Mouse (Mus musculus): ENCODE data around the gene Aspg.
A peak's percentile ranks its signal among the peaks of the same experiment; 100 is the strongest.

Aspg gene

DNA sequence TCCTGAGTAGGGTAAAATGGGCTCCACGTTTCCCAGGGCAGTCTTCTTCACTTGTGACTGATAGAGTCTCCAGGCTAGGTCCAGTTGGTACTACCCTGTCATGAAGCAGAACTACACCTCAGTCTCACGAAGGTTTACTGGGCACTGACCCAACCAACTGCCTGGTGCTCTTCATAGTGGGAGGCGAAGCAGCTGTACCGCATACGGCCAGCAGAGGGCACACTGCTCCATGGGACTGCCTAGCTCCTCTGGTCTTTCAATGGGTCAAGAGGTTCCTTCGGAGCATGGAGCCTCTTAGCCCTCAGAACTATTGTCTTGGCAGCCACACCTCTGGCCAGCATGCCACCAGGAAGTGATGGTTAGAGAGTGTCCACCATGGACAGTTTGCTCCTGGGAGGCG, 7.2 kb downstream of the Aspg start:
- peak; percentile 64 for DNase-seq (ENCODE audit: low read depth)

DNA sequence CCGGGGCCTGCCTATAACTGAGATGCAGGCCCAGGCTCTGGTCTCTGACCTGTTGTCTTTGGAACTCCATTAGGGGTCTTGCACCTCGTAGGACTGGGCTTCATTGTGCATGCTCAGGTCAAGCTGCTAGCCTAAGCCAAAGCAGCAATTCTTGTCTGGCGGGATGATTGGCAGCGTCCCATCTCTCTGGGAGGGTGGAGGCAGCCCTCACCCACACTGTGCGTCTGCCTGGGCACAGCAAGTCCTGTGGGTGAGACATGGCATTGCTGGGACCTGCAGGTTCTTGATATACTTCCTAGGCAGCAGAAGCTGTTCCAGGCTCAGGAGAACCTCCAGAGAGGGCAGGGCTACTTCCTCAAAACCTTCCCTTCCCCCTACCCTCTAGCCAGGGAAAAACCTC, 10.5 kb downstream of the Aspg start:
- no peak for DNase-seq (ENCODE audit: low read depth)

DNA sequence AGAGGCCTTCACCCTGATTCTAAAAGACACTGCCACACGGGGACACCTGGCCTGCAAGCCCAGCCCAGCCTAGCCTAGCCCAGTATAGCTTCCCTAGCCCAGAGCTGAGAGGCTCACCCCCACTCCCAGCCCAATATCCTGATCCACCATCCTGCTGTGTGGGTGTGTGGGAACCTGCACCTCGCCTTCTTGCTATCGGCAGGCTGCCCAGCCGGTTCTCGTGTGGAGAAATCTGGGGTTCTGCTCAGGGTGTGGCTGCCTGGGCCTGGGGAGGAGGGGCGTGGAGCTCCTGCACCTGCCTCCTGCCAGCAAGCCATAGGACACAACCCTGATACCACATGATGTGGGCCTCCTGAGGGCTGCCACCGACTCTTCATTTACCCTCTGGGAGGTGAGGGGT, 11.2 kb downstream of the Aspg start:
- no peak for DNase-seq (ENCODE audit: low read depth)

DNA sequence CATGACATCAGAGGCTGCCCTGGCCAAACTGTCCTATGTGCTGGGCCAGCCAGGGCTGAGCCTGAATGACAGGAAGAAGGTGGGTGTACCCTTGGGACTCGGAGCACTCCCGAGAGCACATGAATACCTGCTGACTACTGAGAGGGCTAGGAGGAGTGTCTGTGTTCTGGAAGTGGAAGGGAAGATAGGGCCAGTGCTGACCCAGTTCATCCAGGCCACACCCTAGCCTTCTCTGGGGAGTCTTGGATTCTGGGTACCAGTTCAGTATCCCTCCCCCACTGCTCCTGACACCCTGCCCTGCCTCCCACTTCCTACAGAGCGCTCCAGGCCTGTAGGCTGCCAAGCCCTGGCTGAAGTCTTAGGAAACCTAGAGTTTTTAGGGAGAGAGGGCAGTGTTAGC, 14.7 kb downstream of the Aspg start:
- DNase-seq (ENCODE audit: low read depth), result no peak

DNA sequence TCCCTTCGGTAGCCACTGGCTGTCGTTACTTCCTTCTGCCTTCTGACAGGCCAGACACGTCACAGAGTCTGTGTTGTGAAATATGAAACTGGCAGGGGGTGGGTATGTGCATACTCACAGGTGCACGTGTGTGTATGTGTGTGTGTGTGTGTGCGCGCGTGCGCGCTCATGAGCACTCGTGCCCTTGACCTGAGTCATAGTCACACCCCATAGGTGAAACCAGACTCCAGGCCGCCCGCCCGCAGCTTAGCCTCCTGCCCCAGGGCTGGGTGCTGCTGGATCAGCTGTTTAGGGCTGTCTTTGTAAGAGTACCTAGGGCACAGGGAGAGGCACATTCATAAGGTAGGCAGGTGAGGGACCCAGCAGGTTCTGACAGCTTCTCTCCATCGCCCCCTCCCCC, 19.4 kb downstream of the Aspg start:
- DNase-seq (ENCODE audit: low read depth), result peak; percentile 23

DNA sequence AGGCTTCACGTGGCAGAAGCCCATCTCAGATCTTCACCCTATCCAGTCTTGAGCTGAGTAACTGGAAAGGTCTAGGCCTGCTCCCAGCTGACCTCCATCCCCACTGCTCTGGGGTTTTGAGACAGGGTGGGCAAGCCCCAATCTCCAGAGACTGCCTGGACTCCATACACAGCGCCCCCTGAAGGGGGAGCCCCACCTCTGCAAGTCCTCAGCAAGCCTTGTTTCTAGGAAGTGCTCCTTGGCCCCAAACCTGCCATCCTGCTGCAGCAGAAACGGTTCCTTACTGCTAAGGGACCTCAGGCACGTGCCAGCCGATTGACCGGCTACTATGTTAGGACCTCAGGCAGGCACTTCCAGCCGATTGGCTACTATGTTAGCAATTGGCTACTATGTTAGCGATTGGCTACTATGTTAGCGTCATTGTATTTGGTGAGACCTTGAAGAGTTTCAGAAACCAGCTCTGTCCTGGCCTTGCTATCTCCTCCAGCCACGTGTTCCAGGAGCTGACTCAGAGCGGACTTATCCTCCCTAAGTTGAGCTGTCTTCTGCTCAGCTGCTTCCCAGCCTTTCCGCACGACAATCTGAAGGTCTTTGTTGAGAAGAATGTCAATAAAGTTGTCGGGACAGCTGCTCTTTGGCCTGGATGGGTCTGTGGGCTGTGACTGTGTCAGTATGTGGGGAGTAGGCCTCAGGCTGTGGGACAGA, 20.6 kb downstream of the Aspg start:
- no peak for DNase-seq (ENCODE audit: low read depth)

DNA sequence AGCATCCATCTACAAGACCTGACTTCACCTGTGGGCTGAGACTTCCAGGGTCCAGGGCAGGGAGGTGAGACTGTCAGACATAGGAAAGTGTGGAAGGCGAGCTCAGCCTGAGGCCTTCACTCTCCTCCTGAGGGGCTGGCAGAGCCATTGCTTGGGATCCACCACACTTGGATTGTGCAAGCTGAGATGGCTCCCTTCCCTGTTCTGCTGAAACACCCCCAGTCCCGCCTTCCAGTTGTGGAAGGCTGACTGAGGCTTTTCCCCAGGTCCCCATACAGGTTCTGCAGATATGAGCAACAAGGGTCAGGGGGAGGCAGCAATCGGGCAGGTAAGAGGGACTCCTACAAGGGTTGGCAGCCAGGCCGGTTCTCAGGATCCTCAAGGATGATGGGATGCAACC, 22.0 kb downstream of the Aspg start:
- DNase-seq (ENCODE audit: low read depth), result no peak

DNA sequence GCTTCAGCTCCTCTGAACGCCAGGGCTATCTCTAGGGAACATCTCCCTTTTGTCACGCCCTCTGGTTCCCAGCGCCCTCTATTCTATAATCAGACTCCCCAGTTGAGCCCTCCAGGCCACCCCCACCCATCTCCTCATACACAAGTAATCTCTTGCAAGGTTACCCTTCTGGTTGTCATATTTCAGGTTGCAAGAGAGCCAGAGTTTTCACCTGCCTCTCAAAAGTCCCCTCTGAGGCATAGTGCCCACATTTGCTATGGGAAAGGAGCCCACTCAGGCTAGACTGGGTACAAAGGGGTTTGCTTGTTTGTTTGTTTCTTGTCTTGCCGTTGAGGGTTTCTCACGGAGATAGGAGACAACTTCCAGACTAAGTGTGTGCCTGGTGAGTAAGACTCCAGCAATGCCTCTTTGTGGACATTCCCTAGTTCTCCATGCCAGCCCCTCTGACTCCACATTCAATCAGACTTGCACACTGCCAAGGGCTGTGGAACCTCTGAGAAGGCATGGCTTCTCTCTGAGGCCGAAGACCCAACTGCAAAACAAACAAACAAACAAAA, 22.9 kb downstream of the Aspg start:
- DNase-seq (ENCODE audit: low read depth), result no peak

DNA sequence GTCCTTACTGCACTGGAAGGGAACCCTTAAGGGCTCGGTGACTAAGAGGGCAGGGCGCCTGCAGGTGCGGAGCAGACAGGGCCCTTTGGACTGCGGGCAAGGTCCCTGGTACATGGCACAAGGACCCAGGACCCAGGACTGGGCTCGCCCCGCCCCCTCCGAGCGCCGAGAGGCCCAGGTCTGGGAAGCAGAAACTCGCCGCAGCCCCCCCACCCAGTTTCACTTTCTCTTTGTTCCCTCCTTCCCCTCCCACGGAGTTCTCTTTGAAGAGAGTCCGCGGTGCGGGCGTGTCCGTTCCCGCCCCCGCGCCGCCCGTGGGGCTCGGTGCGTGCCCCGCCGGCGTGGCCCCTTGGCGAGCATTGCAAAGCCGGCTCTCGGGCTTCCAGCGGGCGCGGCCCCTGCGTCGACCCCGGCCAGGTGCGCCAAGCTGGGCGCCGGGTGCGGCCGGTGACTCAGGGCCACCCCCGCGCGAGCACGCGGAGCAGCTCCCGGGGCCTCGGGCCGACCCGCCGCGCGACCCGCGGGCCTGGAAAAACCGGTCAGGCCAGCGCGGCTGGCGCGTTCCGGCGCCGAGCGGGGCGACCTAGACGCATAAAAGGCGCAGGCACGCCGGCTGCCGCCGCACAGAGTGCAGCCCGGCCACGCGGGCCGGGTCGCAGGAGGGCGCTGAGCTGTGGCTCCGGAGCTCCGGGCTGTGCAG, 23.8 kb downstream of the Aspg start:
- no peak for DNase-seq (ENCODE audit: low read depth)

DNA sequence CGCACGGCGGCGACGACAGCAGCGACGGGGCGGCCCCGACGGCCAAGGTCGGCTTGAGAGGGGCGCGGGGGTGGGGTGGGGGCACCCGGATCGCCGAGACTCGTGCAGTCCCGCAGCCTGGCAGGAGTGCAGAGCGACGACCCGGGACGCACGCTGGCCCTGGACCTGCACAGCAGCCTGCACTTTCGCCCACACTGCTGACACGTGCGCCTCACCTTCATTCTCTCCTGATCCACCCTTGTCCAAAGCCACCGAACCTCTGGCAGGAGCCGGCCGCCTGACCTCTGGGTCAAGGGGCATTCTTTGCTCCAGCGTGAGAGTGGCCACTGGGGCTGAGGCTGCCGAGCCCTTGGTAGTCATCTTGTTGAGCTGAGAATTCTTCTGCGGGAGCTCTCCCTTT, 24.5 kb downstream of the Aspg start:
- no peak for DNase-seq (ENCODE audit: low read depth)

DNA sequence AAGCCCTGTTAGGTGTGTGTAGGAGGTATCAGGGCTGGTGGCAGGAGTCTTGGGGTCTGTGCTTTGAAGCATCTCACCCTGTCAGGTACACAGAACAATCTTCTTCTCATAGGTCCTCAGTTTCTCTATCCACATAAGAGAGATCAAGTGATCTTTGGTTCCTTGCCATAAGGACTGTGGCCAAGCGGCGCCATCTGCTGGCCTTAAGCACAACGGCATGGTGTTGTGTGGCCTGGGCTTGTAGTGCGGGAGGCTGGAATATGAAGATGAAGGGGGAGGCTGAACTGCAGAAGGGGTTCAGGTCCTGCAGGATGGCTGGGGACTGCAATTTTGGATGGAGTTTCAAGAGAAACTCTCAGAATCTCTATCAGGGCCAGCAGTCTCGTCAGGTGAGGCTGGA, 33.8 kb downstream of the Aspg start:
- DNase-seq (ENCODE audit: low read depth), result peak; percentile 51

DNA sequence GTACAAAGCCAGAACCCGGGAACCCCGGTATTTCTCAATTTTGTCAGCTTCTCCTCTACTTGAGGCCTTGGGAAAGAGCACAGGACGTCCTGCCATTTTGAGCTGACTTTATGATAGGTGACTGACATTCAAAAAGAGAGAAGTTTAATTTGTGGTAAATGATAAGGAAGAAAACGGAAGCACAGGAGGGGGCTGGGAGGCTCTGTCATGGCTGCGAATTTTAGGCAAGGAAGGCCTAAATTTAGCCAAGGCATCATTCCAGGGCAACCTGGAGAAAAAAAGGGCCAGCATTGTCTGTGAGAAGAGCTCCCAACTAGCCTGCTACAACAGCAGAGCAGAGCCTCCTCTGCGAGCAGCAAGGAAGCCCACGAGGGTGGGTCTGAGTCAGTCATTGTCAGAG, 34.3 kb downstream of the Aspg start:
- DNase-seq (ENCODE audit: low read depth), result no peak

DNA sequence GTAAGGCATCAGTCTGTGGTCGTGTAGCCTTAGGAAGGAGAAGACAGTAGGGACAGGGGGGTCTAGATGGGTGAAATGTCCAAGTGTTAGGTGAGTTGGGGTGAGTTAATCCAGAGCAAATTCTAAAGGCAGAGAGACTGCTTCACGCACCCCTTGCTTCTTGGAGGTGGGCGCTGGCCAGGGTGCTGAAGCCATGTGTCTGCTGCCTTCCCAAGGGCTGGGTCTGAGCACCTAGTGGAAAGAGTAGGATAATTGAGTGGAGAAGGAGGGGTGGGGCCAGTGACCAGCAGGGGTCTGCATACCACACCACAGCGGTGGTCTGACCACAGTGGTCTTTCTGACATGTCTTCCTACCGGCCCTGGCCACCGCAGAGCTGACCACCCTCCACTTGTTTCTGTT, 34.8 kb downstream of the Aspg start:
- peak; percentile 42 for DNase-seq (ENCODE audit: low read depth)

DNA sequence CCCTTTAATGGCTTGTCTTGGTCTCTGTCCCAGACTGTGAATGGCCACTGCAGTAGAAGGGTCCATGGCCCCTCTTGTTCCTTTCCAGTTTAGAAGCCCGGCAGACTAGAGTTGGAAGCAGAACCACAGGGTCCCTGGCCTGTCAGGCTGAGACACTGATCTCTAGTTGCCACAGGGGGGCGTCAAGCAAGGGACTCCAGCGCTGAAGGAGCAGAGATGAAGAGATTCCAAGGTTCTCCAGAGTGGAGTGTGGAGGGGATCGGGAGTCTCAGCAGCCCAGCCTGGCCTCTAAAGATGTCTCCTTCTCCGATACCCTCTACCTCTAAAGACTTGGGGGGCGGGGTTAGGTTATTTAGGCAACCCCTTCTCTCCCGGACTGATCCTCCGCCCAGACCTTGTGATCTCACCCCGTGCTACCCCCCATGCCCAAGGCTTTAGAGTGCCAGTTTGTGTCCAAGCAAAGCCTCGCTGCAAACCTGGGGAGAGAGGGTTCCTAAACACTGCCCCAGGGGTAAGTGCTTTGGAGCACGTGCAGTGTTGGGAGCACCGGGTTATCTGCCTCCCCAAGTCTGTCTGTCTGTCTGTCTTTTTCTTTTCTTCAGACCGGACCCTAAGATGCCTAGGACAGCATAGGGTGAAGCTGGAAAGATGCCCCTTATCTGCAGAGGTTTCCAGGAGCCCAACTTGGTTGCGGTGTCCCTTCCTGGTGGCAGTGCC, 36.8 kb downstream of the Aspg start:
- DNase-seq (ENCODE audit: low read depth), result no peak

DNA sequence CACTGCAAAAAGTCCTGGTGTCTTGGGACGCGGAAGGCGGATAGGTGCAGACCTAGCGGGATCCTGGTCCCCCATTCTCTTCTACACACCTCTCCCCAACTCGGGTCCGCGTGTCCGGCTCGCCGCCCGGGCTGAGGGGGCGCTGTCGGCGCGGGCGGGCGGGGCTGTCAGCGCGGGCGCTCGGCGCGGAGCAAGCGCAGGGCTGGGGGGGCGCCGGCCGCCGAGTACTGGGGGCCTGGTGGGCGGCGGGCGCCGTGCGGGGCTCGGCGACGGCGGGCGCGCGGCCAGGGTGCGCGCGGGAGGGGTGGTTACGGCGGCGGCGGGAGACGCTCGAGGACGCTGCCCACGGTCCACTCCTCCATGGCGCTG, 37.3 kb downstream of the Aspg start:
- DNase-seq (ENCODE audit: low read depth), result no peak

DNA sequence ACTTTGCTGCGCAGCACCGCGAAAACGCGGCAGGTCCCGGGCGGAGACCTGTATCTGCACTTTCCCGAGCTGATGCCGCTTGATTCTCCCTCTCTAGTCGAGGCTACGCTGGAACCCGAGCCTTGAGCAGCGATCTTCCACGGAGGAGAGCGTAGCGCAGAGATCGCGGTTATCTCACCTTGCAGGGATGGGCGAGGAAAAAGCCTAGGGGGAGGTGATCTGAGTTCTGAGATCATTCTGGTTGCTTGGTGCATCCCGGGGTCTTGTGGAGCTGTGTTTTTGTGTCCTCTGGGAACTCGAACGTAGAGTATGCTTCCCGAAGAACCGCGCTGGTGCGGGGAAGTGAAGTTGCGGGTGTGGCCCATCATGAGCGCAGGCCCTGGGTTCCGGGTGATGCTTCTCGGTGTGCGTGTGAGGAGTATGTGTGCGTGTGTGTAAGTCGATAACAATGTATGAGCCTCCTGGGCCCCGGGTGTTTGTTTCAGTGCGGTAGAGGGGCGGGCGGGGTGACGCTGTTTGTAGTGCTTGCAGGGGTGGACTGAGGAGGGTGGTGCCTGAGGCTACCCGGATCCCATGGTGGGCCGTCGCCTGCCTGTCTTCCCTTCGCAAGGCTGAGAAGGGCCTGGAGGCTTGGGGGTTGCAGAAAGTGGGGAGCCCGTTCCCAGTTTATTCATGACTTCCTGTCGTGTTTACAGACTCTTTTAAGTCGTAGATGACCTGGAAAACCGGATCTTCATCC, 38.1 kb downstream of the Aspg start:
- no peak for DNase-seq (ENCODE audit: low read depth)

DNA sequence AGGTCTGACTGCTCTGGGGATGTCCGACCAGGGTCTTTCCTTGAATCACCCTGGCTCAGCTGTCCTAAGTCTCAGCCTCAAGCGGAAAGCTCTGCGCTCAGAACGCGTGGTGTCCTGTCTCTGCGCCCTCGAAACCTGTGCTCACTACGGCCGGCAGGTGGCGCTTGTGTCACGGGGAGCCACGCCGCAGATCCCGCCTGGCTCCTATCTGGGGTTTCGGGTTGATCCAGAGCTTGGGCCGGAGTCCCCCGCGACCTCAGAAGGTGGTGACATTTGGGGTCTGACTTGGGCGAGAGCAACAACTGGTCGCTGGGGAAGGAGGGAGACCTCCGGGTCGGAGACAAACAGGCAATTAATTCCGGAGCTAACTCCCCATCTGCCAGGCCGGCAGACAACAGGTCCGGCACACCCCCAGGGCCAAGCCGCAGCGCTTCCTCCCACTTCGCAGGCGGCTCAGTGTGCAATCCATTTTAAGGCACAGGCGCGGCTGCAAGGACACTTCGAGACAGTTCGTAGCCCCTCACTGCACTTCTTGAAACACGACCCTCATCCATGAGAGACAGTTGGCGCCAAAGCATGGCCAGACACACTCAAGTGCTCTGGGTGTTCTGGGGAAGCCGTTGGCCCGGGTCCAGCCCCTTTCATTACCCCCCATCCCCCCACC, 38.9 kb downstream of the Aspg start:
- peak; percentile 10 for DNase-seq (ENCODE audit: low read depth)

DNA sequence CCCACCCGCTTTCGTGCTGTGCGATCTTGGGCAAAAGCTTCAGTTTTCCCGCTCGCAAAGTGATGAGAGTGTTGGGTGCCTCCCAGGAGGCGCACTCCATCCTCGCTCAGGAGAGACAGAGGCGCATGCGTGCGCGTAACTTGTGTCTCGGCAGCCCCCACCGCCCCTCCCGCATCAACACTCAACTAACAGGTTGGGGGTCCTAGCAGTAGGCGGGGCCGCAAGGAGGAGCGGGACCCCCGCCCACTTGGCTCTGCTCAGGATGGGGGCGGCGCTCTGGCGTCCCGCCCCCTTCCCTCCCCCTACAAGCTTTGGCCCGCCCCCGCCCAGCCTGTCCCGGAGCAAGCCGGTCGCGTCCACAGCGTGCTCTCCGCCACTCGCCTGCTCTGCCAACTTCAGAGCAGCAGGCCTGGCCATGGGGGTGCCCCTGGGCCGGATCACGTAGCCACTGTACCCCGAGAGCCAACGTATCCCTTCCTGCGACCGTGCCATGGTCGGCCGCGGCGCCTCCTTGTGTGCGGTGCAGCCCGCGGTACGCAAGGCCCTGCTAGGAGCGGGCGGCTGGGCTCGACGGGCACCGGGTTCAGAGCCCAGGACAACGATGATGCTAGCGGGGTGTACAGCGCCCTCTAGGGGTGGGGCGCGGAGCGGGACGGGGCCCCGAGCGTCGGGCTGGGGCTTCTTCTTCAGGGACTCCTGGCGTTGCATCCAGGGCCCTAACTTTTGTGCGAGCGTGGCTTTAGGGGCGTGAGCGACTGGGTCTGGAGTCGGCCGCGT, 39.6 kb downstream of the Aspg start, which contains the start of gene Kif26a:
Gene Kif26a, plus strand, starts transcription at position 334 of the 777 bp plus-strand sequence.
- DNase-seq (ENCODE audit: low read depth), result no peak

DNA sequence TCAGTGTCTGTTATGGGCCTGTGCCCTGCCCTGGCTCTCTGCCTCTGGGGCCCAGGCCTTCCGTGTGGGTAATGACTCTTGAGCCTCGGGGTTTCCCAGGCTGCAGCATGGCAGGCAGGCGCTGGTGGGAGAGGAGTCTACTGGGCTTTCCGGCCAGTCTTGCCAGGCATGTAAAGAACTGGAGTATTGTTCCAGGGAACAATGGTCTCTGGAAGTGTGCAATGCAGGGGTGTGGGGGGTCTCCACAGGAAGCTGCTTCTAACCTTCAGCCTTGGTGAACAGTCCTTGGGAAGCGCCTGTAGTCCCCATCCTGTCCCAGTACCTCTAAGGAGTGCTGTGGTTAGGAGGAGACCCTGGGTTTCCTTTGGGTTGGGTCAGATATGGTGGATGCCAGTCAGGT, 40.9 kb downstream of the Aspg start:
- DNase-seq (ENCODE audit: low read depth), result no peak

DNA sequence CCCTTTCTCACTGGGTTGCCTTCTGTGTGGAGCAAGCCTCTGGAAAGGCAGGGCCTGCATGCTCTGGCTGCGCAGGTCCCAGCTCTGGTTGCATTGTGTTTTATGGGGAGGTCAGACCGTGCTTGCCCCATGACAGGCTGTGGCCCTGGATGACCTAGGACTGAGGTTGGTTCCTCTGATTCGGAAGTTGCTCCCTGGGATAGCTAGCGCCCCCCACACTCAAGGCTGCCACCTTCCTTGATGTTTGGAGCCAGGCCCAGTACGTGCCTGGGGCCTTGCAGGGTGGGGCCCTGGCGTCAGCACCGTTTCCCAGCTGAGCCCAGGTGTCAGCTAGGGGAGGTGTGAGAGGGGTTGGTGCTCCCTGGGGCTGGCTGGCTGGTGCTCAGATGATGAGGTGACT, 43.5 kb downstream of the Aspg start:
- no peak for DNase-seq (ENCODE audit: low read depth)
